Mouse (Mus musculus) bone marrow, adult 2 months (tissue): ENCODE data around the gene C8b. TPM values are rescaled to one million over a fixed set of nuclear protein-coding genes. Genes with fewer than 3 reads are reported as not detected.

Experiments used
- H3K27ac ChIP-seq: fragments of 200-500 bp; 2 replicates; pipeline ENCODE4 v1.5.1; 2012; ENCODE audit warnings: low read depth, mild to moderate bottlenecking, control low read depth, inconsistent platforms, low read length; ENCODE audit not compliant: control insufficient read depth, poor library complexity, insufficient read depth
- H3K4me1 ChIP-seq: fragments of 200-500 bp; 2 replicates; pipeline ENCODE4 v1.6.1; 2011; ENCODE audit warnings: low read length; ENCODE audit not compliant: control insufficient read depth, insufficient read depth
- H3K4me3 ChIP-seq: fragments of 200-500 bp; replicated peaks from 2 replicates; pipeline ENCODE3; 2011; ENCODE audit warnings: mild to moderate bottlenecking, low read depth, low read length, control low read depth; ENCODE audit not compliant: control insufficient read depth
- CTCF ChIP-seq: fragments of 200-500 bp; IDR thresholded peaks from 2 replicates; pipeline ENCODE4 v1.5.1; 2011; ENCODE audit warnings: low read length, control low read depth; ENCODE audit not compliant: control insufficient read depth, insufficient read depth
- POLR2A ChIP-seq: fragments of 200-500 bp; IDR thresholded peaks from 2 replicates; pipeline ENCODE4 v1.6.1; 2011; ENCODE audit warnings: low read depth, mild to moderate bottlenecking, control low read depth, low read length, borderline replicate concordance; ENCODE audit not compliant: control insufficient read depth
- WGBS: fragments of 180-500 bp; shearing (Covaris S2); methylation state at CpG from one replicate; pipeline ENCODE4 v1.1.7; 2018; 5-methylcytosine and 5-hydroxymethylcytosine counted together
- polyA plus RNA-seq: library from polyadenylated mRNA; stranded (reverse); fragments of >200 nt; gene quantifications from 2 replicates; pipeline ENCODE4 v1.2.4, GENCODE M21; 2011; ENCODE audit warnings: low replicate concordance; ENCODE audit not compliant: missing spikeins, insufficient read depth, insufficient read length

Gene C8b
- not detected in 2 replicates for polyA plus RNA-seq

- Histone ChIP-seq H3K4me3 (no peak within 1 kb of the TSS), H3K27ac (no peak within 1 kb of the TSS), H3K4me1 (no peaks in the 10 kb centered on the region)
- 84% methylated on average over 8 of the region's 8 CpGs for WGBS
- no peak for TF ChIP-seq POLR2A
- TF ChIP-seq CTCF: no peak
Observed at GRCm38 (mm10) chr4:104766065-104766464, at the start of gene C8b. Gene C8b, plus strand, starts transcription at chr4:104766317.

GRCm38 (mm10) chr4:104716506-104716905 lies 49.6 kb upstream of the C8b start:
- TF ChIP-seq POLR2A (no peak), CTCF (no peak)
- H3K4me1 ChIP-seq: no peaks in the 10 kb centered on the region; the same call in 1 of the 2 replicates
- 65% methylated on average over 1 of the region's 1 CpGs for WGBS
- H3K4me3 ChIP-seq: no peak overlapping the region
- no peak overlapping the region for H3K27ac ChIP-seq

GRCm38 (mm10) chr4:104718973-104719795 lies 46.9 kb upstream of the C8b start:
- TF ChIP-seq POLR2A (no peak), CTCF (no peak)
- Histone ChIP-seq H3K4me1 (no peaks in the 10 kb centered on the region; the same call in 1 of the 2 replicates), H3K4me3 (no peak overlapping the region), H3K27ac (no peak overlapping the region)
- WGBS: 59% methylated on average over 13 of the region's 13 CpGs

- 83% methylated on average over 6 of the region's 6 CpGs for WGBS
- no peak overlapping the region for H3K27ac ChIP-seq
Observed at GRCm38 (mm10) chr4:104723527-104724045, 42.5 kb upstream of the C8b start.

GRCm38 (mm10) chr4:104724258-104724657 lies 41.9 kb upstream of the C8b start:
- TF ChIP-seq POLR2A (no peak), CTCF (no peak)
- no peak overlapping the region for H3K27ac ChIP-seq
- no peak overlapping the region for H3K4me3 ChIP-seq
- 65% methylated on average over 5 of the region's 5 CpGs for WGBS
- no peaks in the 10 kb centered on the region for H3K4me1 ChIP-seq

More at GRCm38 (mm10) chr4:104723527-104724045, 42.5 kb upstream of the C8b start:
- Histone ChIP-seq H3K4me1 (no peaks in the 10 kb centered on the region), H3K4me3 (no peak overlapping the region)
- no peak for TF ChIP-seq POLR2A
- TF ChIP-seq CTCF: no peak

GRCm38 (mm10) chr4:104725673-104726072 lies 40.4 kb upstream of the C8b start:
- H3K4me3 ChIP-seq: no peak overlapping the region
- no peak for TF ChIP-seq CTCF
- no peak for TF ChIP-seq POLR2A
- 51% methylated on average over 3 of the region's 3 CpGs for WGBS
- H3K4me1 ChIP-seq: no peaks in the 10 kb centered on the region
- no peak overlapping the region for H3K27ac ChIP-seq

GRCm38 (mm10) chr4:104729185-104729584 lies 36.9 kb upstream of the C8b start:
- no peak overlapping the region for H3K4me3 ChIP-seq
- H3K4me1 ChIP-seq: no peaks in the 10 kb centered on the region
- 34% methylated on average over 8 of the region's 8 CpGs for WGBS
- no peak overlapping the region for H3K27ac ChIP-seq
- TF ChIP-seq POLR2A (no peak), CTCF (no peak)

- WGBS: 75% methylated on average over 6 of the region's 6 CpGs
- Histone ChIP-seq H3K27ac (no peak overlapping the region), H3K4me1 (no peaks in the 10 kb centered on the region), H3K4me3 (no peak overlapping the region)
- TF ChIP-seq CTCF: no peak
- TF ChIP-seq POLR2A: no peak
Observed at GRCm38 (mm10) chr4:104746500-104746899, 19.6 kb upstream of the C8b start.

- no peaks in the 10 kb centered on the region for H3K4me1 ChIP-seq
- no peak overlapping the region for H3K4me3 ChIP-seq
- 69% methylated on average over 3 of the region's 3 CpGs for WGBS
- no peak for TF ChIP-seq CTCF
- no peak for TF ChIP-seq POLR2A
- H3K27ac ChIP-seq: no peak overlapping the region
Observed at GRCm38 (mm10) chr4:104754090-104754489, 12.0 kb upstream of the C8b start.
